Mouse (Mus musculus) liver, postnatal 0 days (tissue): Measurements from ENCODE around the gene Tmem109.

Experiments used
- CTCF ChIP-seq: sonication (generic); IDR thresholded peaks from 2 replicates; pipeline ENCODE4 v1.5.1; 2016; ENCODE audit warnings: antibody characterized with exemption, low read depth
- EP300 ChIP-seq: IDR thresholded peaks from 2 replicates; pipeline ENCODE4 v1.6.1; 2016; ENCODE audit warnings: antibody characterized with exemption, low read depth, mild to moderate bottlenecking

- no peak for TF ChIP-seq CTCF
- TF ChIP-seq EP300: no peak
These were observed 27.4 kb upstream of the Tmem109 start for GRCm38 (mm10) chr19:10909087-10909721.
